Mouse (Mus musculus): ENCODE results near the gene Cdc14b.

Cdc14b gene

DNA sequence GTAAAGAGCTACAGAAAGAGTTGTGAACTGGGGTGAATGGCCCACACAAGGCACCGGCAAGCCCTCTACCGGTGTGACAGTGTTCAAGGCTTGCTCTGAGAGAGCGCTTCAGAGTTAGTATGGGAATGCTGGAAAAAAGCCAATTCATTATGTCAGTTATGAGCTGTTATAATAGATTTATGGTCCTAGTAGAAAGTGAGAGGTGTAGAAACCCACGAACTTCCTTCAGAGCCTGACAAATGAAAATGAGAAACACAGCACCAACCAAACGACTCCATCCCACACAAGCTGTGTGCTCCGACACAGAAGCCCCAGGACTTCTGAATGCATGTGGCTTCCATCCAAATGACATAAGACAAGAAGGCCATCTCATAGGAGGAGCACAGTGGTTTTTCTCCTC lies 77.2 kb downstream of the Cdc14b start:
- in situ Hi-C loops (cut with MboI; ENCODE audit: low pct_unique_long_range_greater_than_20kb in 1 of 2, low sequenced_read_pairs in 2 of 2, unreplicated experiment in 1 of 2): loop anchor here in 1 of 2 experiments (25.0 kb wide), 1 partner anchor 239 kb away; the partner anchor contains the start of gene Cdk20

GRCm38 (mm10) chr13:64187065-64187464 lies 88.0 kb downstream of the Cdc14b start:
- in situ Hi-C loops (cut with MboI; ENCODE audit: low pct_unique_long_range_greater_than_20kb in 1 of 2, low sequenced_read_pairs in 2 of 2, unreplicated experiment in 1 of 2): loop anchor here (10.0 to 25.0 kb wide), 2 partner anchors 118 to 250 kb away; partner anchors contain the start of gene Cdk20 (in 1 of the 2)

DNA sequence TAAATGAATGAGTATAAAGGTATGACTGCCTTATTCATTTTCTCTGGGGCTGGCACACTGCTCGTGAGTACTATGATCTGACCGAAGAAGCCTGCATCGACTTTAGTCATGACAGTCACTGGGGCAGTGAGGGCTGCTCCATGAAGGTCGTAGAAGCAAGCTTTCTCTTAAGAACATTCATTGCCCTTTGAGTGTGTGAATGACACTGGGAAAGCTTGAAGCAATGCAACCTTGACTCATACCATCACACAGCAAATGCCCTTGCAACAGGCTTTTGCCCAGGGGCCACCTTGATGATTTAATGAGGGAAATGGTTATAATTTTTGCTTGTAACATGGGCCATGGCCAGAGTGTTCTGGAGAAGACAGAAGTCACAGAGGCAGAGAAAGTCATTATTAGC lies 88.6 kb downstream of the Cdc14b start:
- in situ Hi-C loops (cut with MboI; ENCODE audit: low pct_unique_long_range_greater_than_20kb in 1 of 2, low sequenced_read_pairs in 2 of 2, unreplicated experiment in 1 of 2): loop anchor here (10.0 to 25.0 kb wide), 2 partner anchors 118 to 251 kb away; partner anchors contain the start of gene Cdk20 (in 1 of the 2)

- in situ Hi-C loops (cut with MboI; ENCODE audit: low pct_unique_long_range_greater_than_20kb in 1 of 2, low sequenced_read_pairs in 2 of 2, unreplicated experiment in 1 of 2): loop anchor here (10.0 to 25.0 kb wide), 2 partner anchors 119 to 252 kb away; partner anchors contain the start of gene Cdk20 (in 1 of the 2)
These were observed 89.5 kb downstream of the Cdc14b start for GRCm38 (mm10) chr13:64185586-64185985.

GRCm38 (mm10) chr13:64185176-64185575 lies 89.9 kb downstream of the Cdc14b start:
- in situ Hi-C loops (cut with MboI; ENCODE audit: low pct_unique_long_range_greater_than_20kb in 1 of 2, low sequenced_read_pairs in 2 of 2, unreplicated experiment in 1 of 2): loop anchor here (10.0 to 25.0 kb wide), 2 partner anchors 120 to 252 kb away; partner anchors contain the start of gene Cdk20 (in 1 of the 2)

DNA sequence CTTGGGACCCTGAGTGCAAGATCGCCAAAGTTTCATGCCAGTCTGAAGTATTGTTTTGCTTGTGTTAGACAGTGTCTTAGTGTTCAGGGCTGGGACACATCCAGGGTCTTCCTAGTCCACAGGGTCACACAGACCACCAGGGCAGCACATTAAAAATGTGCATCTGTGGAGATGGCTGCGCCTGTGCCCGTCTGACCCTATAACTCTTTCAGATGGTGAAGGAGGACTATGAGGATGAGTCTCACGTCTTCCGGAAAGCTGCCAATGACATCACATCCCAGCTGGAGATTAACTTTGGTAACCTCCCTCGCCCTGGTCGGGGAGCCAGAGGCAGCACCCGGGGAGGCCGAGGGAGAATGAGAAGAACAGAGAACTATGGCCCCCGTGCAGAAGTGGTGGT lies 90.7 kb downstream of the Cdc14b start:
- in situ Hi-C loops (cut with MboI; ENCODE audit: low pct_unique_long_range_greater_than_20kb in 1 of 2, low sequenced_read_pairs in 2 of 2, unreplicated experiment in 1 of 2): loop anchor here (5.0 to 25.0 kb wide), 3 partner anchors 120 to 253 kb away; partner anchors contain the start of gene Cdk20 (in 1 of the 2)

DNA sequence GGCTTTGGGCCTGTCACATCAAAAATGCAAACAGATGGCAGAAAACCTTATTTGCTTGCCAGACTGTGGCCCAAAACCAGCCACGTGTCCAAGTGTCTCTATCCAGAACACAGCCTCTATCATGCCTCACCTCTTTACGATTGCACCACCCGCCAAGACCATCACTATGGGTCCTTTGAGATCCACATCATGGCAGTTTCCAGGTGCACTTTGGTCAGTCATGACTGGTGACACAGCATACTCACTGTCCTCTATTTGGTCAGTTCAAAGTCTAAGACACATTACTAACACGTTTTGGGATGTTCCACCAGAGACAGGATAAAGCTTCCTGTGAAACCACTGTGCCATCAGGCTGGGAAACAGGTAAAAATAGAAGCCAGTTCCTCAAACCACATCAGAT lies 91.5 kb downstream of the Cdc14b start:
- in situ Hi-C loops (cut with MboI; ENCODE audit: low pct_unique_long_range_greater_than_20kb in 1 of 2, low sequenced_read_pairs in 2 of 2, unreplicated experiment in 1 of 2): loop anchor here (5.0 to 25.0 kb wide), 3 partner anchors 121 to 254 kb away; partner anchors contain the start of gene Cdk20 (in 1 of the 2)

GRCm38 (mm10) chr13:64182091-64182490 lies 93.0 kb downstream of the Cdc14b start:
- in situ Hi-C loops (cut with MboI; ENCODE audit: low pct_unique_long_range_greater_than_20kb in 1 of 2, low sequenced_read_pairs in 2 of 2, unreplicated experiment in 1 of 2): loop anchor here (5.0 to 25.0 kb wide), 3 partner anchors 123 to 255 kb away; partner anchors contain the start of gene Cdk20 (in 1 of the 2)

GRCm38 (mm10) chr13:64180888-64181287 lies 94.2 kb downstream of the Cdc14b start:
- in situ Hi-C loops (cut with MboI; ENCODE audit: low pct_unique_long_range_greater_than_20kb in 1 of 2, low sequenced_read_pairs in 2 of 2, unreplicated experiment in 1 of 2): loop anchor here (5.0 to 25.0 kb wide), 3 partner anchors 124 to 256 kb away; partner anchors contain the start of gene Cdk20 (in 1 of the 2)

DNA sequence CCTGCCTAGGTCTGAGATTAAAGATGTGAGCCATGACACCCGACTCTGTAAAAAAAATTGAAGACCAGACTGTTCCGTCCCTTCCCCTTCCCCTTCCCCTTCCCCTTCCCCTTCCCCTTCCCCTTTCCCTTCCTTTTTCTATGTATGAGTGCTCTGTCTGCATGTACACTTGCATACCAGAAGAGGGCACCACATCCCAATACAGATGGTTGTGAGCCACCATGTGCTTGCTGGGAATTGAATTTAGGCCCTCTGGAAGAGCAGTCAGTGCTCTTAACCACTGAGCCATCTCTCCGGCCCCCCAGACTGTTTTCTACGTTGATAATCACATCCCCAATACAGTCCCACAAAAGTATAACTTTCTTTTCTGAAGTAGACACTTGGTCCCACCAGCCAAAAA lies 94.8 kb downstream of the Cdc14b start:
- in situ Hi-C loops (cut with MboI; ENCODE audit: low pct_unique_long_range_greater_than_20kb in 1 of 2, low sequenced_read_pairs in 2 of 2, unreplicated experiment in 1 of 2): loop anchor here (5.0 to 25.0 kb wide), 3 partner anchors 125 to 257 kb away; partner anchors contain the start of gene Cdk20 (in 1 of the 2)

DNA sequence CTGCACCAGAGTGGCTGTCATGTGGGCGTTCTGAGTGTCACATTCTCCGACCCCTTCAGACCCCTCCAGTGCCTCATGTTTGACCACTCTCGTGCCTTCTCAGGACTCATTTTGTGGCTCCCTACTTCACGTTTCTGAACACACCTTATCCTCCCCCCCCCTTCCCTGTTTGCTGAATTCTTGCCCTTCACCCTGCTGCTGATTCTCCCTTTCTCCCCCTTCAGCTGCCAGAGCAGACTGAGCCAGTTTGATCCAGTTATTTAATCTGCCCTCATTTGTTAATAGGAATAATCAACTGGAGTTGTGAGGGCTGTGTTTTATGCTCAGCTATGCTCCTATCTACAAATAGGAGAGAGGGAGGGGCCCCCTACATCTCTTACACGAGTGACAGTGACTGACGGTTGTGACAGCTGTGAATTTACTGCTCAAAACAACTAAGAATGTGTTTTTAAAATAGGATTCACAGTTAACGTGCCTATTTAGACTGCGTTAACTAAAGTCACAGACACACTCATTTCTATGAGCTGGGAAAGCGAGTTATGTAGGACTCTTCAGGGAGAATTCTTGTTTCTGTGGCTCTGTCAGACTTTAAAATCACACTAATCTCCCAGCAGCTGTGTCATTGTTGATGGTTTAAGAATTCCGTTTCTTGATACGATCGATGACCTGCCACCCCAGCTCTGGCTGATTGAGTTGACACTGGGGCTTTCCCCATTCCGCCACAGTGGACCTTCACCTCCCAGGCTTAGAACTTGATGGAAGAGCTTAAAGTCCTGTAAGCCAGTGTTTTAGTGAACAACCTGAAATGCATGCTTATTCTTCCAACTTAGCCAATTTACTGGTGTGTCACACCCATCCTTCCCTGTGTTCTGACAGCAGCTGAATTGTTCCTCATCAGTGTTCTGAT lies 96.1 kb downstream of the Cdc14b start:
- in situ Hi-C loops (cut with MboI; ENCODE audit: low pct_unique_long_range_greater_than_20kb in 1 of 2, low sequenced_read_pairs in 2 of 2, unreplicated experiment in 1 of 2): loop anchor here in 1 of 2 experiments (25.0 kb wide), 1 partner anchor 258 kb away; the partner anchor contains the start of gene Cdk20

- in situ Hi-C loops (cut with MboI; ENCODE audit: low pct_unique_long_range_greater_than_20kb in 1 of 2, low sequenced_read_pairs in 2 of 2, unreplicated experiment in 1 of 2): loop anchor here in 1 of 2 experiments (25.0 kb wide), 1 partner anchor 259 kb away; the partner anchor contains the start of gene Cdk20
These were observed 97.1 kb downstream of the Cdc14b start for GRCm38 (mm10) chr13:64178000-64178399.

- in situ Hi-C loops (cut with MboI; ENCODE audit: low pct_unique_long_range_greater_than_20kb in 1 of 2, low sequenced_read_pairs in 2 of 2, unreplicated experiment in 1 of 2): loop anchor here in 1 of 2 experiments (10.0 kb wide), 1 partner anchor 145 kb away; the partner anchor contains the start of gene Aaed1
These were observed 105.3 kb downstream of the Cdc14b start for GRCm38 (mm10) chr13:64169746-64170145.

DNA sequence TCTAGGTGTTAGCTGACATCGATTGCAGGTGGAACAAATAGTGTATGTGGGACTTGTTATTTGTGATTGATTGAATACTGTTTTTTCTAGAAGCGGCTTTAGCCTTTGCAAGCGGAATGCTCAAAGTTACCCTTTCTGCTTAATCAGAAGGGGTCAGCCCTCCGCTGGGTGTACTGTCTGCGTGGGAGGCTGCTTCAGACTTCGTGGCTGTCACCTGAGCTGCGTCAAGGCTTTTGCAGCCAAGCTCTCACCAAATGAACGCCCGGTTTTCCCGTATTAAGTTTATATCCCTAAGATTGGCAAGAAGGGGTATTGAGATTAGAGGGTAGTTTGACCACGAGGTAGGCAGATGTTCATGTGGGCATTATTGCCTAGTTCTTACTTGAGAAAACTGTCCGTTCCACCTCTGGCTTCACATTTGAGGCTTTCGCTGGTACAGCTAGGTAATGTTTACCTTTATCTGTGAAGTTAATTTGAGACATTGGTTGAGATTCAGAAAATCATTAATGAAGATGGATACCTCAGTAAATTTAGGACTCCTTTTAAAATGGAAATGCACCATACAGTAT lies 111.9 kb downstream of the Cdc14b start:
- in situ Hi-C loops (cut with MboI; ENCODE audit: low pct_unique_long_range_greater_than_20kb in 1 of 2, low sequenced_read_pairs in 2 of 2, unreplicated experiment in 1 of 2): loop anchor here in 1 of 2 experiments (10.0 kb wide), 1 partner anchor 152 kb away; the partner anchor contains the start of gene Aaed1

DNA sequence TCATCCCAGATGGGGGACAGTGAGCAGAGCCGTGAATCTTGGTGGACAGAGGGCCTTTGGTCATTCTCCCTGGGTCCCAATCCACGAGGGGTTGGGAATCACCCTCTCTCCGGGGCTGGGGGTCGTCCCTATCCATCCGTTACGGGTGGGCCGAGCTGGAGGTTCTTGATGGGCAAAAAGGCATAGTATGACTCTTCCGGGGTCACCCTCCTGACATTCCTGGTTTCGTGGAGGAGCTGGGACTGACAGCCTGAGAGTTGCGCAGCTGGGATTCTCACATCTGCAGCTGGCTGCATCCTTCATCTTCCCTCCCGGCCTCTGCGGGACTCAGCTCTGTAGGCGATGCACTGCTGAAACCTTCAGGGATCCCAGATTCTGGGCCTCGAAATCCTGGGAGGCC lies 112.5 kb downstream of the Cdc14b start:
- in situ Hi-C loops (cut with MboI; ENCODE audit: low pct_unique_long_range_greater_than_20kb in 1 of 2, low sequenced_read_pairs in 2 of 2, unreplicated experiment in 1 of 2): loop anchor here in 1 of 2 experiments (10.0 kb wide), 1 partner anchor 152 kb away; the partner anchor contains the start of gene Aaed1

DNA sequence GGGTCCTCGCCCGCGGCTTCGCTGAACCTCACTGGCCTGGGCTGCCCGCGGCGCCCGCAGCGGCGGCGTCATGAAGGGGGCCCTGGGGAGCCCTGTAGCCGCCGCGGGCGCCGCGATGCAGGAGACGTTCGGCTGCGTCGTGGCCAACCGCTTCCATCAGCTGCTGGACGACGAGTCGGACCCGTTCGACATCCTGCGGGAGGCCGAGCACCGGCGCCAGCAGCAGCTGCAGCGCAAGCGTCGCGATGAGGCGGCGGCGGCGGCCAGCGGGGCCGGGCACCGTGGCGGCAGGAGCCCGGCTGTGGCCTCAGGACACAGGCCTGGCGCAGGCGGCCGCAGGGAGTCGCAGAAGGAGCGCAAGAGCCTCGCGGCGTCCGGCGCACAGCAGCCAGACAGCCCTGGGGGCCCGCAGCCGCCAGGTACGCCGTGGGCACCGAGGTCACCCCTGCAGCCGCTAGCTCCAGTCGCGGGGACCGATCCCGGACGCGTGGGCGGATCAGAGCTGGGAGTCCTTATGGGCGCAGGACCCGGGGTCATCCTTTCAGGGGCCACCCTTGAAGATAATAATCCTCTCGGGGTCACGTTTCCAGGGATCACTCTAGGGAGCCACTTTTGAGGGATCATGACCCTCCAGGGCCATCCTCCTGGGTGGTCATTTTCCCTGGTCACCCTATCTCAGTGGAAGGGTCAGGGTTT lies 113.0 kb downstream of the Cdc14b start:
- in situ Hi-C loops (cut with MboI; ENCODE audit: low pct_unique_long_range_greater_than_20kb in 1 of 2, low sequenced_read_pairs in 2 of 2, unreplicated experiment in 1 of 2): loop anchor here in 1 of 2 experiments (10.0 kb wide), 1 partner anchor 153 kb away; the partner anchor contains the start of gene Aaed1

- in situ Hi-C loops (cut with MboI; ENCODE audit: low pct_unique_long_range_greater_than_20kb in 1 of 2, low sequenced_read_pairs in 2 of 2, unreplicated experiment in 1 of 2): loop anchor here in 1 of 2 experiments (10.0 kb wide), 1 partner anchor 153 kb away; the partner anchor contains the start of gene Aaed1
These were observed 113.6 kb downstream of the Cdc14b start, which contains the start of gene Habp4 for GRCm38 (mm10) chr13:64161548-64161915. Gene Habp4, plus strand, starts transcription at chr13:64161824.

DNA sequence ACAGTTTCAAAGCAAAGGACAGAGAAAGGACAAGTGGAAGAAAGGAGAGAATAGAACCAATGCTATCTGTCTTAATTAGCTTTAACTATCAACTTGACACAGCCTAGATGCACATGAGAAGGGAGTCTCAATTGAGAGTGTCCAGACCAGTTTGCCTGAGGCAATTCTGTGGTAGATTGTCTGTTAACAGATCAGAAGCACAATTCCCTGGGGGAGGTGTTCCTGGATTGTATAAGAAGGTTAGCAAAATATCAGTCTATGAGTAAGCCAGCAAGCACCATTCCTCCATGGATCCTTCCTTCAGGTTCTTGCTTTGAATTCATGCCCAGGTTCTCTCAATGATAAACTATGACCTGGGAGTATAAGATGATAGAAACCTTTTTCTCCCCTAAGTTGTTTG lies 118.1 kb downstream of the Cdc14b start:
- in situ Hi-C loops (cut with MboI; ENCODE audit: low pct_unique_long_range_greater_than_20kb in 1 of 2, low sequenced_read_pairs in 2 of 2, unreplicated experiment in 1 of 2): no loop called here
